Mouse (Mus musculus): Measurements from ENCODE around the gene Ddx1.

DNA sequence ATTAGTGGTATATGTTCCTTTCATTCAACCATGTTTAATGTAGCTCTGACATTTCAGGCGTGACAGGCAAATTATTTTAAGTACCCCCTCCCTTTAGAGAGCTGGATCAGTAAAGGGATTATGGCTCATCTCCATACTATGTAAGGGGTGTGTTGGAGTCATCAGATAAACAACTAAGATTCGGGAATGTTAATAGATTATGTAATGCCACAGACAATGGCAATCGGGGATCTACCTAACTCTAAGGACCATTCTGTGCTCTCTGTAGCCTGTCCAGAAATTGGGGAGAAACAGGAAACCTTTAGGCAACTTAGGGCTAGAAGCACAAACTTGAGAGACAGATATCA lies 533 bp upstream of the Ddx1 start:
- no peak for TF ChIP-seq CTCF (IDR thresholded peaks at IDR 0.05; ENCODE audit: insufficient read depth, low read length)
- TF ChIP-seq POLR2A (IDR thresholded peaks at IDR 0.05; ENCODE audit: borderline replicate concordance, extremely low read depth, low read depth, low read length): no peak

All from lung, adult 2 months (tissue).